Mouse (Mus musculus) heart, embryonic 16.5 days (tissue): Measurements from ENCODE around the gene Fam196a. TPM values are rescaled to one million over a fixed set of nuclear protein-coding genes. Genes with fewer than 3 reads are reported as not detected.

ENCODE experiments used
- ATAC-seq: fragments of 200-750 bp; cut with Nextera tagmentation; replicated peaks from 2 replicates; pipeline ENCODE4 v1.8.0; 2017; ENCODE audit warnings: moderate number of reproducible peaks; ENCODE audit not compliant: insufficient read depth, low FRiP score; ENCODE audit errors: extremely low read depth
- H3K27ac ChIP-seq: fragments of 300-500 bp; sonication (generic); 2 replicates; pipeline ENCODE4 v1.5.1; 2014; ENCODE audit warnings: mild to moderate bottlenecking, low read length, control low read depth, moderate library complexity
- H3K27me3 ChIP-seq: fragments of 300-500 bp; sonication (generic); 2 replicates; pipeline ENCODE4 v1.6.1; 2014; ENCODE audit warnings: low read length, mixed read lengths; ENCODE audit not compliant: control insufficient read depth, insufficient read depth
- H3K36me3 ChIP-seq: fragments of 300-500 bp; sonication (generic); 2 replicates; pipeline ENCODE4 v1.6.1; 2014; ENCODE audit not compliant: control insufficient read depth, insufficient read depth
- H3K4me1 ChIP-seq: fragments of 300-500 bp; sonication (generic); 2 replicates; pipeline ENCODE4 v1.6.1; 2014; ENCODE audit warnings: low read length, mixed read lengths; ENCODE audit not compliant: control insufficient read depth, insufficient read depth
- H3K4me2 ChIP-seq: fragments of 300-500 bp; sonication (generic); 2 replicates; pipeline ENCODE4 v1.6.1; 2014; ENCODE audit warnings: low read depth, mild to moderate bottlenecking, control low read depth, low read length
- H3K4me3 ChIP-seq: fragments of 300-500 bp; sonication (generic); 2 replicates; pipeline ENCODE4 v1.5.1; 2014; ENCODE audit warnings: mild to moderate bottlenecking, control low read depth, low read length
- H3K9ac ChIP-seq: fragments of 300-500 bp; sonication (generic); 2 replicates; pipeline ENCODE4 v1.6.1; 2014; ENCODE audit warnings: low read length, control low read depth
- H3K9me3 ChIP-seq: fragments of 300-500 bp; sonication (generic); replicated peaks from 2 replicates; pipeline ENCODE4 v1.6.1; 2016; ENCODE audit warnings: low read length; ENCODE audit not compliant: control insufficient read depth
- WGBS: fragments of 180-500 bp; shearing (Covaris S2); extraction: QIAGEN DNeasy Blood & Tissue Kit; methylation state at CpG from one replicate; pipeline ENCODE4 v1.1.7; 2014; 5-methylcytosine and 5-hydroxymethylcytosine counted together
- polyA plus RNA-seq: library from polyadenylated mRNA; unstranded; fragments of >200 nt; fragmentation: Nextera tagmentation; extraction: Ambion mirVana; gene quantifications from 2 replicates; pipeline ENCODE4 v1.2.1, GENCODE M21; 2015

The Fam196a gene
- polyA plus RNA-seq, 1 experiment from 2014 or later, result 1.3 TPM

DNA sequence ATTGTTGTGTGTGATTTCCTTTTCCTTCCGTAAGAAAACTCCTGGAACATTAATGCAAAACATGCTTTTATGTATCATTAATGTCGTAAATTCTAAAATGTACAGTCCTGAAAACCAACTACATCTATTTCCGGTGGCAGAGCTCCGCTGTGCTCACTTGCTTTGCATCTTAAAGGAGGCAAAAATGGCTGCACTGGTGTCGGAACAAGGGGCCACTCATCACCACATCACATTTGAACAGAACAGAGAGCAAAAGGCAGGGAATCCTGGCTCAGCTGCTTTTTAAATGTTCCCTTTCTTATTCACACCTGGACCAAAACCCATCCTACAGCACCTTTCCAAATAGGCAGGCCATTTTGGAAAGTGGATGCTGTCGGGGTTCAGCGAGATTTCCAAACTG lies 65.2 kb downstream of the Fam196a start:
- Histone ChIP-seq H3K9me3 (no peaks in the 10 kb centered on the region), H3K4me2 (no peak overlapping the region), H3K36me3 (0 out of 2 replicates have a peak, but pooled peaks cover 5% of the 10 kb centered on the region), H3K4me3 (no peak overlapping the region), H3K4me1 (no peaks in the 10 kb centered on the region), H3K27me3 (no peaks in the 10 kb centered on the region), H3K9ac (no peak overlapping the region), H3K27ac (no peak overlapping the region)
- 84% methylated on average over 7 of the region's 7 CpGs for WGBS
- ATAC-seq, result no peak

DNA sequence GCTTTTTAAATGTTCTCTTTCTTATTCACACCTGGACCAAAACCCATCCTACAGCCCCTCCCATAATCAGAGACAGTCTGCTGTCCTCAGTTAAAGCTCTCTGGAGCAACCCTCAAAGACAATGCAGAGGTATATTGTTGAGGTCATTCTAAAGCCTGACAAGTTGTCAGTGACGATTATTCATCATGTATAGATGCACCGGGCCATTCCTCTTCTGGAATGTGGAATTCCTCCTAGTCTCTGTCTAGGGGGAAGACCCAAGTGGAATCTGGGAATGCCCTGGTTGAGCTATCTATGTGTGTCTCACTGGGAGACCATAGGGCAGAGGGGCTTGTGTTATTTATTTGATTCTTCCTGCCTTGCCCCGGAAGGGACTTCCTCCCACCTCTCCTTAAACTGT lies 65.7 kb downstream of the Fam196a start:
- Histone ChIP-seq H3K27ac (no peak overlapping the region), H3K36me3 (0 out of 2 replicates have a peak, but pooled peaks cover 5% of the 10 kb centered on the region), H3K4me2 (no peak overlapping the region), H3K9ac (no peak overlapping the region), H3K4me1 (no peaks in the 10 kb centered on the region), H3K27me3 (no peaks in the 10 kb centered on the region), H3K9me3 (no peaks in the 10 kb centered on the region), H3K4me3 (no peak overlapping the region)
- WGBS, result 60% methylated on average over 3 of the region's 3 CpGs
- ATAC-seq, result no peak

DNA sequence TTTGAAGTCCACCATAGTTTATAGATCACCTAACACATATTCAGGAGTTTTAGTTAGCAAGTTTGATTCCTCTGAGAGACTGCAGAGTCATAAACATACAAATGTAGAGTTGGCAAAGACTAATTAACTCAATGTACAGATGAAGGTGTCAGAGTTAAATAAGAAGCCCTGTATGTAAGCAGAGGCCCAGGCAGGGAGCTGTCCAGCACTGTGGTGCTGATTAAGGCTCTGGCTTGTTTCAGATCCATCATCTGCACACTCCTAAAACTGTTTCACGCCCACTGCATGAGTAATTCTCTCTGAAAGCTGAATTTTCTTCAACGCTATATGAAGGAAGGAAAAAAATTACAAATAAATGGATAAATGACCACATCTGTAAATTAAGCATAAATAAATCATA lies 74.1 kb downstream of the Fam196a start:
- no peaks in the 10 kb centered on the region for H3K27me3 ChIP-seq
- WGBS, result 60% methylated on average over 2 of the region's 2 CpGs
- H3K4me3 ChIP-seq, result no peak overlapping the region
- ATAC-seq, result no peak
- no peak overlapping the region for H3K4me2 ChIP-seq
- H3K9me3 ChIP-seq, result no peaks in the 10 kb centered on the region
- H3K4me1 ChIP-seq, result no peaks in the 10 kb centered on the region
- no peak overlapping the region for H3K27ac ChIP-seq
- H3K36me3 ChIP-seq, result no peaks in the 10 kb centered on the region
- H3K9ac ChIP-seq, result no peak overlapping the region

DNA sequence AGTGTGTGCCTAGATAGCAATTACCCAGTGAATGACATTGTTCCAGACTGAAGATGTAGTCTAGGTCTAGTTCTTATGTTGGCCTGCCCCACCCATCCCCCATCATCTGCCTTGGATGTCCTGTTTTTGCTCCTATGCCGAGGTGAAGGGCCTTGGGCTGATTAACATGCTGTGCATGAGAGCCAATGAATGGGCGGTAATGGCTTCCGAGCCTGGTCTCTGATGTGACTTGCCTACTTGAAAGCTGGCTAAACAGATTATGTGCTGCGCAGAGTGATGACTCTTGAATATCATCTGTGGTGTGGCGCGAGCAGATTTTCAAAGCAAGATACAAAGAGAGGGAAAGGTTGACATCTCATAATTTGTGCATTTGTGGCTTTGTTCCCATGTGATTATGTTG lies 76.2 kb downstream of the Fam196a start:
- no peak for ATAC-seq
- Histone ChIP-seq H3K36me3 (no peaks in the 10 kb centered on the region), H3K4me2 (no peak overlapping the region), H3K4me1 (no peaks in the 10 kb centered on the region), H3K27ac (no peak overlapping the region), H3K27me3 (no peaks in the 10 kb centered on the region), H3K4me3 (no peak overlapping the region), H3K9ac (no peak overlapping the region), H3K9me3 (no peaks in the 10 kb centered on the region)
- 84% methylated on average over 6 of the region's 6 CpGs for WGBS

DNA sequence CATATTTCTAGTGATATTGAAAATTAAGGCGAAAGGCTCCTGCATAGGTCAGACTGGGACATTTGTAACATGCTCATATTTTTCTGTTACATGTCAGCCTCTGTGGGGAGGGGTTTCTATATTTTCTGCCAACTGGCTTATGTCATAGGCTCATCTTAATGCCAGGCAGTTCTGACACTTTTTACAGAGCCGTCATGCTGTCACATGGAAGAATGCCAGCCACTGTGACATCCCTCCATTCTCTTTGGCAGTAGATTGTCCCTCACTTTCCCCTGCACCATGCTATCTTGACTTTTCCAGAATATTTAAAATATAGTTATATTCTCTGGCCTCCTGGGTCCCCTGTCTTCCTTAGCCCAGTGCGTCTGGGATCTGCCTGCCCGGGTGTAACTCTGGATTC lies 95.5 kb downstream of the Fam196a start:
- Histone ChIP-seq H3K9ac (no peak overlapping the region), H3K4me2 (no peak overlapping the region), H3K27me3 (no peaks in the 10 kb centered on the region), H3K9me3 (no peaks in the 10 kb centered on the region), H3K4me3 (no peak overlapping the region), H3K36me3 (no peaks in the 10 kb centered on the region), H3K27ac (no peak overlapping the region), H3K4me1 (no peaks in the 10 kb centered on the region)
- ATAC-seq, result no peak
- 80% methylated on average over 4 of the region's 4 CpGs for WGBS

DNA sequence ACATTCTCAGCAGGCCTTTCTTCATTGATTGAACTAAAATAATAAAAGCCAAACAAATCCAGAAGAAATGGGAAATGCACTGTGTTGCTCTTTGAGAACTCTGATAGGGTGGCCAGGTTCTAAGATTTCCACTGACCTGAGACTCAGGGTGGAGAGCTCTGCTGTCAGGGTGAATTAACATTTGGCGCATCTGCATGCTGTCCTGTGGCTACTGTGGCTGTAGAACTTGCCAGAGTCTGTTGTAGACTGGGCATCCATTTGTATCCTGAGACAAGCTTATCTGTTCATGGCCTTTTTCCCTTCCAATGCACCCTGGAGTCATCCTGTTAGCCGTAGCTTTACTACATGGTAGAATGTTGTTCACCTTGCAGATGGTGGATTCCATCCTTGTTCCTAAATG lies 98.2 kb downstream of the Fam196a start:
- H3K27ac ChIP-seq, result no peak overlapping the region
- no peaks in the 10 kb centered on the region for H3K27me3 ChIP-seq
- no peaks in the 10 kb centered on the region for H3K4me1 ChIP-seq
- H3K4me3 ChIP-seq, result no peak overlapping the region
- no peak overlapping the region for H3K4me2 ChIP-seq
- H3K9ac ChIP-seq, result no peak overlapping the region
- WGBS, result 92% methylated on average over 2 of the region's 2 CpGs
- H3K36me3 ChIP-seq, result no peaks in the 10 kb centered on the region
- H3K9me3 ChIP-seq, result no peaks in the 10 kb centered on the region
- no peak for ATAC-seq
